In the genomic region with DNA sequence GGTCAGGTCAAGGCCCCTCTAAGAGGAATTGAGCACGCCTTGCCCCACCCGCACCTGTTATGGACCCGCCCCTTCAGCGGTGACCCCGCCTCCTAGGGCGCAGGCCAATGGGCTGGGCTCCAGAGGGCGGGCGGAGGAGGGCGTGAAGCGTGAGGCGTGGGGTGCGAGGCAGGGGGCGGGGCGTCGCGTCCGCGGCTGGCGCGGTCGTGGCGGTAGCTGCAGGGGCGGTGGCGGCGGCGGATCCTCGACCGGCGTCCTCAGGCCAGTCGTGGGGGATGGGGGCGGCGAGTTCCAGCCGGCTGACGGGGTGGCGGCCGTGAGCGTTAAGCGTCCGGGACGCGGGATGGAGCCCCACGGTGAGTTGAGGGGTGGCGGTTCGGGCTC, we compare ENCODE assay signal across 8 mouse cellular contexts. TPM values are rescaled to one million over a fixed set of nuclear protein-coding genes. Genes with fewer than 3 reads are reported as not detected.
DNase-seq lines count a peak whose midpoint lies in the region; ATAC-seq lines count a peak whose summit lies in the region.

No protein-coding gene starts in this region.

- H3K27me3 ChIP-seq in embryonic facial prominence, embryonic 13.5 days, result no peaks in the 10 kb centered on the region
- H3K27me3 ChIP-seq in limb, embryonic 12.5 days, result 0 out of 2 replicates have a peak, but pooled peaks cover 14% of the 10 kb centered on the region
- H3K27me3 ChIP-seq in midbrain, embryonic 13.5 days, result peaks cover 42% of the 10 kb centered on the region

- H3K9me3 ChIP-seq in embryonic facial prominence, embryonic 13.5 days, result no peaks in the 10 kb centered on the region
- no peaks in the 10 kb centered on the region for H3K9me3 ChIP-seq in limb, embryonic 12.5 days
- no peaks in the 10 kb centered on the region; the same call in 1 of the 2 replicates for H3K9me3 ChIP-seq in midbrain, embryonic 13.5 days

- under 1% methylated on average over 43 of the region's 44 CpGs for WGBS in embryonic facial prominence, embryonic 13.5 days
- 1% methylated on average over 43 of the region's 44 CpGs for WGBS in limb, embryonic 12.5 days
- WGBS in midbrain, embryonic 13.5 days, result 2% methylated on average over 43 of the region's 44 CpGs

- peaks cover 9% of the 10 kb centered on the region; the same call in 1 of the 2 replicates for H3K4me1 ChIP-seq in embryonic facial prominence, embryonic 13.5 days
- H3K4me1 ChIP-seq in limb, embryonic 12.5 days (replicated peaks), result peaks cover 7% of the 10 kb centered on the region; the same call in 1 of the 2 replicates
- peaks cover 12% of the 10 kb centered on the region for H3K4me1 ChIP-seq in midbrain, embryonic 13.5 days (replicated peaks)

- H3K9ac ChIP-seq in embryonic facial prominence, embryonic 13.5 days, result peak overlapping the region; percentile 80
- H3K9ac ChIP-seq in limb, embryonic 12.5 days (replicated peaks), result peak overlapping the region; percentile 71
- H3K9ac ChIP-seq in midbrain, embryonic 13.5 days (replicated peaks), result peak overlapping the region; percentile 68

- no peaks in the 10 kb centered on the region; the same call in 1 of the 2 replicates for H3K36me3 ChIP-seq in embryonic facial prominence, embryonic 13.5 days
- H3K36me3 ChIP-seq in limb, embryonic 12.5 days, result no peaks in the 10 kb centered on the region
- H3K36me3 ChIP-seq in midbrain, embryonic 13.5 days, result no peaks in the 10 kb centered on the region

- H3K4me3 ChIP-seq in embryonic facial prominence, embryonic 13.5 days, result peak overlapping the region; percentile 74
- peak overlapping the region; percentile 72 for H3K4me3 ChIP-seq in limb, embryonic 12.5 days (replicated peaks)
- H3K4me3 ChIP-seq in midbrain, embryonic 13.5 days (replicated peaks), result peak overlapping the region; percentile 60

- ATAC-seq in embryonic facial prominence, embryonic 13.5 days (ENCODE audit: insufficient number of reproducible peaks, insufficient read depth, low FRiP score, low TSS enrichment, low read depth), result peak; percentile 86
- ATAC-seq in limb, embryonic 12.5 days (ENCODE audit: insufficient number of reproducible peaks, insufficient read depth, low FRiP score, low TSS enrichment, low read depth), result peak; percentile 89
- peak; percentile 94 for ATAC-seq in midbrain, embryonic 13.5 days
- ATAC-seq in monocyte, adult 5-6 weeks (replicated peaks; ENCODE audit: insufficient number of reproducible peaks, low FRiP score, low TSS enrichment, poor library complexity, severe bottlenecking), result no peak

- peak; percentile 67 for DNase-seq in brain, adult 2 months (ENCODE audit: low read depth, low spot score)
- peak; percentile 89 for DNase-seq in heart, adult 8-10 months (ENCODE audit: low spot score)
- DNase-seq in kidney, adult 8-10 months, result peak; percentile 93 to 94
- peak; percentile 20 for DNase-seq in spleen, adult 12 weeks (ENCODE audit: low spot score)

- H3K27ac ChIP-seq in embryonic facial prominence, embryonic 13.5 days, result 0 out of 2 replicates have a peak overlapping the region, but pooled peaks have one; percentile 7
- 0 out of 2 replicates have a peak overlapping the region, but pooled peaks have one; percentile 23 for H3K27ac ChIP-seq in limb, embryonic 12.5 days
- no peak overlapping the region for H3K27ac ChIP-seq in midbrain, embryonic 13.5 days

- peak overlapping the region; percentile 78 for H3K4me2 ChIP-seq in embryonic facial prominence, embryonic 13.5 days
- H3K4me2 ChIP-seq in limb, embryonic 12.5 days, result peak overlapping the region; percentile 76
- H3K4me2 ChIP-seq in midbrain, embryonic 13.5 days (replicated peaks), result peak overlapping the region; percentile 80

RNA-seq across cellular contexts. Expression of a gene that starts 0.7 kb away (rescaled TPM):
- polyA plus RNA-seq in embryonic facial prominence, embryonic 13.5 days (2015; fragmentation: Nextera tagmentation; extraction: Ambion mirVana), result 44.2 and 49.3 TPM in 2 replicates
- 10 to 100 TPM; 33.4 to 38.6 (median 37.2) TPM for total RNA-seq in heart, adult 8-10 months (2022)
- polyA plus RNA-seq in limb, embryonic 12.5 days (2016; fragmentation: Nextera tagmentation; extraction: Ambion mirVana), result 49.4 and 59.8 TPM in 2 replicates
- polyA plus RNA-seq in midbrain, embryonic 13.5 days (2015; fragmentation: Nextera tagmentation; extraction: Ambion mirVana), result 18.1 and 18.9 TPM in 2 replicates
- total RNA-seq in monocyte, adult 5-6 weeks (2017), result 0.96 to 2.4 TPM (median 1.7 TPM) in 3 replicates

Comparison
In these comparisons a context has a peak if more than half of its experiments do, and no peak if none do; other contexts are left out.
1. DNase-seq: peak in every context shown above with its lines; median percentile 94 in kidney, adult 8-10 months; 89 in heart, adult 8-10 months; 67 in brain, adult 2 months; 20 in spleen, adult 12 weeks.